Mouse (Mus musculus): ENCODE measurements around the gene Gm20695.

- TF ChIP-seq CTCF (IDR thresholded peaks at IDR 0.05; ENCODE audit: borderline replicate concordance, control insufficient read depth, extremely low read depth, insufficient read depth, low read length, poor library complexity), result no peak
- TF ChIP-seq POLR2A (IDR thresholded peaks at IDR 0.05; ENCODE audit: control insufficient read depth, extremely low read depth, insufficient read depth, low read length, poor library complexity), result no peak
Measured at GRCm38 (mm10) chr16:3959261-3959660, 74.8 kb downstream of the Gm20695 start.

Data from thymus, adult 2 months (tissue).